Mouse (Mus musculus): ENCODE results near the gene Gsk3a. TPM values are rescaled to one million over a fixed set of nuclear protein-coding genes. Genes with fewer than 3 reads are reported as not detected.

Gene Gsk3a
- total RNA-seq, 2 experiments from 2014 or later, result 215 to 224 TPM

DNA sequence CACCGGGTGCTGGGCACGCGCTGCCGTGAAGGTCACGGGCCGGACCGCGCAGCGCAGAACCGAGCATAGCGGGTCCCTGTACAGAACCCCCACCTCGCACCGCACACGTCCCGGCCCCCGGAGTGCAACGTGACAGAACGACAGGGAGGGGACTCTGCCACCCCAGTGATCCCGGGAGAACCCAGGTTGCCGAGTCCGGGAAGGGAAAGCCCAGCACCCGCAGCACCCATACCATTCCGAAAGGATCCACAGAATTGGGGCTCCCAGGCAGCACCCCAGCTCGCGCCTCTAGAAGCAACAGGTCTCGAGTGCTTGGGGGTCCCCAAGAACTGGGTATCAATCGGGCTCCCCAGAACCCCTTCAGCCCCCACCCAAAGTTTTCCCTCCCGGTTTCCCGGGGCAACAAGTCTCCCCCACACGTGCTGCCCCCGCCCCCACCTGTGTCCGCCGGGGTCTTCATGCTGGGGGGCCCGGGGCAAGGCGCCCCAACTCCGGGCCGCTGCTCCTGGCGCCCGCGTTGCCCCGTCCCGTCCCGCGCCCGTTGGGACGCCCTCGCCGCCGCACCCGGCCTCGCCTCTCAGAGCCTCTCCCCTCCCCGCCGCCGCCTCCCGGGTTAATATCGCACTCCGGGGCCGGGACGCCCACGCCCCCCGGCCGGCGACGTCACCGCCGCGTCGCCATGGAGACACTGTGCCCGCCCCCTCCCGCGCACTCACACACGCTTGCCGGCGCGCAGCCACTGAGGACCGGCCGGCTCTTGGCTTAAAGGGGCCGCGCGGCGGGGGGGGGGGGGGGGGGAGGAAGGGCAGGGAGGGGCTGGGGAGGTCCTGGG is 12.7 kb upstream of the Gsk3a start, which contains the start of gene Erf:
TSS of gene Erf (minus strand) at position 621 of the 832 bp plus-strand sequence.
- DNase-seq (ENCODE audit: low spot score in 2 of 2), result peak; percentile 94 to 96

DNA sequence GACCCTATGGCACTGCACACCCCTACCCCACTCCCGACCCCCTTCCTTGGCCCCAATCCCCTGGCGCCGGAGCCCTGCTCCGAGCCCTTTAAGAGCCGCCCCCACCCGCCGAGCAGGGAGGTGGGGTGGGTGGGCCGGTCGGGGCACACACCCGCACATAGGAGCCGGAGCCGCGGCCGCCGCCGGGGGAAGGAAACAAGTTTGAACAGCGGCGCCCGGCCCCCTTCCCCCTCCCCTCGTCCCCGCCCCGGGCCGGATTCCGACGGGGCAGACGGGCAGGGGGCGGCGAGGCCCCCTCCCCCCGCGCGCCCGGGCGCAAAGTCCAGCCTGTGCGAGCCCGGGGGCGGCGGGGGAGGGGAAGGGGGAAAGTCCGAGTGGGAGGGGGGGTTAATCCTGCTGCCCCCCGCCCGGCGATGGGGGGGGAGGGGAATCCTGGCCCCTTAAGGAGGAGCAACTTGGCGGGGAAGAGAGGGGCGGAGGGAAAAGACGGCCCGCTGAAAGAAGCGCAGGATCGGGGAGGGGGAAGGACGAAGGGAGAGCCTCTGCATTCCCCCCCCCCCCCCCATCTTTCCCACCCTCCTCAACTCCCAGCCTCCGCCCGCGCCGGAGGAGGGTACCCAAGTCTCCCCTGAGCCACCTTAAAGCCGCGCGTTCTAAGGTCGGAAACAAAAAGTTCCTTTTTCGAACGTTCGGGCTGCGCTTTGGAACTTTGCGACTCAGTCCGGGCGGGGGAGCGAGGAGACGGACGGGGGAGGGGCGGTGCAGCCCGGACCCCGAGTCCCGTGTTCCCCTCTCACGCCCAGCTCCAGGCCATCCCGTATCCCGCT is 11.9 kb upstream of the Gsk3a start:
- peak; percentile 57 to 71 for DNase-seq (ENCODE audit: low spot score in 2 of 2)

GRCm38 (mm10) chr7:25248846-25249313 is 11.2 kb upstream of the Gsk3a start:
- DNase-seq (ENCODE audit: low spot score in 2 of 2), result no peak

DNA sequence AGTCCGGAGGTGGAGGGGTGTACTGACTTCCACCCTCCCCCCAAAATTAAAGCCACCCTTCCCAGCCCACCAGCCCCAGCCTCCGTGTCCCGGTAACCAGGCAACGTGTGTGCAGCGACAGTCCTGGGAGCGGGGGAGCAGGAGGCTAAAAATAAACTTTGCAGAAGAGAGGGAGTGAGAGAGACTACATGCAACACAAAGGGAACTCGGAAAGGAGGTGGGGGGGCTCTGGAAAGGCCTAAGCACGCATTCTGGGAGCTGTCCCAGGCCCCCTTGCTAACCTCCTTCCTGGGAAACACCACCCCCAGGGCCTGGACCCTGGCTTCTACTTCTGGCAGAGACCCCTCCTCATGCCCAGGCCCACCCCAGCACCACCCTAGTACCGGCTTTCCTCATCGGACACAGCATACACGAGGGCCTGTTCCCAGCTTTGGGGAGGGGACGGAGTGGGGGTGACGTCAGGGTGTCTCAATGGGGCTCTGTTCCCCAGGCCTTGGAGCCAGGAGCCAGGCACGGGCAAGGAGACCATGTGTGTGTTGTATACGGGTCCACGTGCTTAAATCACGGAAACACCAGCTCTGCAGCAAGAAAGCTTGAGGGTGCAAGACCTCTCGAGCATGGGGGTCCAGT is 10.5 kb upstream of the Gsk3a start:
- peak; percentile 74 to 85 for DNase-seq (ENCODE audit: low spot score in 2 of 2)

DNA sequence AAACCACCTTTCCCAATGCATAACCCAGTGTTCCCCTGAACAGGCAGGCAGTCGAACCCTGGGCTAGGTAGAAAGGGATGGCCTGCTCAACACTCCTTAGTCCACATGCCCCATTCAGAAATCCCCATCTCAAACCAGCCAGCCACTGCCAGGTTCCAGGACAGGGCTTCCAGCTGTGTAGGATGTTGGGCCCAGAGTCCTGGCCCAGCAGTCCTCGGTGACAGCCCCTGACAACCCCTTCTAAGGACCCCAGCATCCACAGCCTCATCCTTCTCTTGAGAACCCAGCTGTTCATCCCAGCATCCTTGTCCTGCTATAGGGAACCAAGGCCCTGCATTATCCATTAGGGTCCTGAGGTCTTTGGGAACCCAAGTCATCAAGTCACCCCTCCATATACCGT is 9.8 kb upstream of the Gsk3a start:
- DNase-seq (ENCODE audit: low spot score in 2 of 2), result no peak

DNA sequence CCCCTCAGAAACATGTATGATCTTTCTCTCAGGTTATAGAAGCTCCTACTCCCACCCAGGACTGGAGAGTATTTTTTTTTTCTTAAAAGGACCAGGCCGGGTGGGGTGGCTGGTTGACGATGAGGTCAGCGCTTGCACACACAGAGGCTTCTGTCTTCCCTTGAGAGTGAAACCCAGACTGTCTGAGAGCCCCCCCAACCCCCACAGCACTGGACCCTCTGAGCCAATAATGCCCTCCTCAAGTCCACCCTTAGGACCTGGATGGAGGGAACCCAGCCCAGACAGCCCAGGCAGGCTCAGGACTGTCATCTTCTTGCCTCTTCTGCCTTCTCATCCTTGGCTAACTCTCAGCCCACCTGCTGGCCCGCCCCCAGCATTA is 9.1 kb upstream of the Gsk3a start:
- no peak for DNase-seq (ENCODE audit: low spot score in 2 of 2)

DNA sequence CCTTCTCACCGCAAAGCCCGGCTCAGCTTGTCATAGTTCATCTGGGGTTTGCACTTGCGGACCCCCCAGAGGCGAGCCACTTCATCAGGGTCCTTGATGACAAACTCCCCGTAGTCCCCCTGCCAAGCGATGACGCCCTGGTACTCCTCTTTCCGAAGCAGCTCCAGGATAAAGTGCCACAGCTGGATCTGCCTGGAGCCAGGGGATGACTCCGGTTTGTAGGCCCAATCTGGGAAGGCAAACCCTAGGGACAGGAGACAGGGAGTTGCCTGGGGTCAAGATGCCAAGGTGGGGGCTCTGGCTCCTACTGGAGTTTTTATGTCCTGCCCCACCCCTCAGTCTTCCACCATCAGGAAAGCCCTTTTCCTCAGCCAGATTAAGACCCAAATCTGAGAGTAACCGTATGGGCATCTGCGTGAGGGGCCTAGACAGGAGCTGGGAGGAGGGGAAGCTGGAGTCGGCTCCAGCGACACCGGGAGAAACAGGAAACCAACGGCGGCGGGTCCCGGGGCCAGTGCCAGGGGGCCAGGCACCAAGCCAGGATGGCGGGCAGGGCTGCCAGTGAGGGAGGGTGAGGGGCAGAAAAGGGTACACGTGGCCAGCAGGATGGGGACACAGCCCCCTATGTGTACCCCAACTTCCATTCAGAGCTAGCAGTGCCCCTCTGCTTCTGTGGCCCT is 8.6 kb upstream of the Gsk3a start:
- DNase-seq (ENCODE audit: low spot score in 2 of 2), result peak; percentile 61 to 68

DNA sequence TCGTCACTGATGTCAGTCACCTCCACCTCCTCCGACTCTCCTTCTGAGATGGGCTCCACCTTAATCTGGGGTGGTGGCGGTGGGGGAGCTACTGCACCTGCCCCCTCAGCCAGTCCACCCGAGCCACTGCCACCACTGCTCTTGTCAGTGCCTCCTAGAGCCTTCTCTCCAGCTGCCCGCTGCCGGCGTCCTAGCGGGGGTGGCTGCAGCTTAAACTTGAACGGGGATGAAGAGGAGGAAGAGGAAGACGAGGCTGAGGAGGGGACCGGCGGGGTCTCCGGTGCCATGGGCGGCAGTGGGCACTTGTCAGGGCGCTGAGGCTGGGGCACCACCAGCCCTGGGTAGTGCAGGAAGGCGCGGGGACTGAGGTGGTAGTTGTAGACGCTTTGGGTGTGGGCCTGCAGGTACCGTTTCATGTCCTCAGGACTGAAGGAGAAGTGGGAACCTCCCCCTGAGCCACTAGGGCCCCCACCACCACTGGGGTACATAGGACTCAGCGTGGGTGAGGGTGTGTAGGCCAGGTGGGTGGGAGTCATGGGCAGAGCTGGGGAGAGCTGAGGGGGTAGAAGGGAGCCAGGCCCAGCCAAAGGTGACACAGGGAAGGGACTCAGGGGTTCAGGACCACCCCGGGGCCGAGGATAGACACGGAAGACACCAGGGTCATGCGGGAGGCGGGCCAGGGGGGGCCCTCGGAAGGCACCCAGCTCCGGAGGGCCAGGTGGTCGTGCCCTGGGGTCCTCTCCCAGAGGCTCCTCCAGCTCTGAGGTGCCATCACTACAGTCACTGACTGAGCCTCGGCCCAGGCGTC is 7.1 kb upstream of the Gsk3a start:
- DNase-seq (ENCODE audit: low spot score in 2 of 2), result peak in 1 of 2 experiments; percentile 53

- DNase-seq (ENCODE audit: low spot score in 2 of 2), result no peak
Measured at GRCm38 (mm10) chr7:25243361-25243760, 5.7 kb upstream of the Gsk3a start.

DNA sequence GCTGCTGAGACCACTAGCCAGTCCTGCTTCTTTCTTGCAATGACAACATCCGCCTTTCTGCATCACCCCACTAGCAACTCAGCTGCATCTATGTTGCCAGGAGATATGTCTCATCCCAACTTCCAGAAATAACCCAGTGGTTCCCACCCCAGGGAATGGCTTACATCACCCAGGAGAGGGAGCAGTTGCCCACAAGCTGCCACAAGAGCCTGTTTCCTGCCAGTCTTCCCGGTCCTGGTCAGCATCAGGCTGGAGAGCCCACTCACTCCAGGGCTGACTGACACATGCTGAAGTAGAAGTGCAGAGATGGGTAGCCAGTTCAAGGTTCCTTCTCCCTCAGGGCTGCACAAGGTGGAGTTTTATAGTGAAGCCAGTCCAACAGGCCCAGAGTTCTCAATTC is 3.4 kb upstream of the Gsk3a start:
- peak; percentile 76 to 84 for DNase-seq (ENCODE audit: low spot score in 2 of 2)

DNA sequence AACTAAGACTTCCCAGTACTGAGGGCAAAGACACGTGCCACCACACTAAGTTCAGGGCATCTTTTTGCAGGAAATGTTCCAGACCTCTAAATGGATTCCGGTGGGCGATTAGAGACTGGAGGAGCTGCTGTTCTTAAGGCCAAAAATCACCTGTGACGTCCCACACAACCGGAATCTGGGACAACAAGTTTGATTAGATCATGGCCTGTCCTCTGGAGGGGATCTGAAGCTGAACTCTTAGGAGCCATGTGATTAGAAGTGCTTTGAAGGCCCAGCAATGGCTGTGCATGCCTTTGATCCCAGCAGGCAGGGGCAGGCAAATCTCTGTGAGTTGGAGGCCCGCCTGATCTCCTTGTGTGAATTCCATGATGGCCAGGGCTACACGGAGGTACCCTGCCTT is 3.0 kb upstream of the Gsk3a start:
- DNase-seq (ENCODE audit: low spot score in 2 of 2), result no peak

- DNase-seq (ENCODE audit: low spot score in 2 of 2), result peak; percentile 83 to 87
Measured at GRCm38 (mm10) chr7:25238829-25239623, 1.4 kb upstream of the Gsk3a start.

DNA sequence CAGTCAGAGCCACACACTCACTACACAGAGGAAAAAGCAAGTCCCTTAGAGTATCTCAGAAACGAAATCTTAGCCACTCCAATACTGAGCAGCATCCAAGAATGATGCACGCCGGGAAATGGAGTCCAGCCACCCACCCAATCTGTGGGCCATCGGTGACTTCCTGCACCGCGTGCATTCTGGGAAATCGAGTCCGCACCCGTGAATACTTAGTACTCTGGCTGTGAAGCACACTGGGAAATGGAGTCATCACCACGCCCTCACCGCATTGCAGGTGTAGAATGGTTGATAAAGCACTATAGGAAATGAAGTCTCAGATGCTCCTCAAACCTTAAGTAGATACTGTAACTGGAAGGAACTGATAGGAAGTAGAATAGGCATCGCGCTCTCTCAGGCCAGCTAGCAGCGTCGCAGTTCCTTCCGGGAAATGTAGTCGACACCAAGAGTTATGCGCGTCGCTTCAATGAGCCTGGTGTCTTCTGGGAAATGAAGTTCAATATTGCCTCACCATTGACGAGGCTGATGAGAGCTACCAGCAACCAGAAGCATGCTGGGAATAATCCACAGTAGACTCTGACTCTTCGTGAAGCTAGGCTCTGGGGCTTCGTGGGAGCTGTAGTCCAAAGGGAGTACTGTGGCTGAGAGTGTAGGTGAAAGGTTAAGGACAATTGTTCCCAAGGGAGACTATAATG is 510 bp upstream of the Gsk3a start:
- DNase-seq (ENCODE audit: low spot score in 2 of 2), result peak; percentile 92 to 96

DNA sequence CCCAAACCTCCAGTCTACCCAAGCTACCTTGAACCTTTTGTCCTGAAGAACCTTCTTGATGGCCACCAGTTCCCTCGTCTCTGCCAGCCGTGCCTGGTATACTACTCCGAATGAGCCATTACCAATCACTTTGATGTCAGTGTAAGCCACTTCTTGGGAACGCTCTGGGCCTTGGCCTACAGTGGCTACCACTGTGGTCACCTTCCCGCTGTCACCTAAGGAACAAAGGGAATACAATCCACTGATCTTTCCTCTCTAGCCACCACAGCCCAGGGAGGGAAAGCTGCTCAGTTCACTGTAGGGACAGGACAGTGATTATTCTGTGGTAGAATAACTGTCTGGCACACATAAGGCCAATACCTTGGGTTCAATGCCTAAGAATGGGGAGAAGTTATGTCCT is 2.1 kb downstream of the Gsk3a start:
- no peak for DNase-seq (ENCODE audit: low spot score in 2 of 2)

- no peak for DNase-seq (ENCODE audit: low spot score in 2 of 2)
Measured at GRCm38 (mm10) chr7:25233061-25233460, 4.6 kb downstream of the Gsk3a start.

DNA sequence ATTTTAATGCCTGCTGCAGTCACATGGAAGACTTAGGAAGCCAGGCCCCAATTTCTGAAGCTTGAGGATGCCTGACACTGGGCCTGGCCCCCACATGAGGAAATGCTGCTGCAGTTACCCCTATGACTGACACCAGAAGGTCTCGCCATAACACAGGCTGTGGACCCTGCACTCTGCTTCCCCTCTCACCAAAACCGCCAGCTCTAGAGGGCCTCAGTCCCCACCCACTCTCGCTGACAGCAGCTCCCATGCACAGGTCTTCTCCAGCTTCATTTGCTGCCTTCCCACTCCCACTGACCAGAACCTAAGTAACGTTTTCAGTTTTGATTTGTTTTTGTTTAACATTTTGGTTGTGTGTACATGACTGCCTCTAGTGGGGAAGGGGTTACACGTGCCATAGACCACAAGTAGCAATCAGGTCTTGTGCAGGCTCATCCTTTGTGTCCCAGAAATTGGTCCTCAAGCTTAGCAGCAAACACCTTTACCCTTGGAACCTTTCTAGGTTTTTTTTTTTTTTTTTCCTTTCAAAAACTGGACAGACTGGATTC is 5.5 kb downstream of the Gsk3a start:
- DNase-seq (ENCODE audit: low spot score in 2 of 2), result no peak

DNA sequence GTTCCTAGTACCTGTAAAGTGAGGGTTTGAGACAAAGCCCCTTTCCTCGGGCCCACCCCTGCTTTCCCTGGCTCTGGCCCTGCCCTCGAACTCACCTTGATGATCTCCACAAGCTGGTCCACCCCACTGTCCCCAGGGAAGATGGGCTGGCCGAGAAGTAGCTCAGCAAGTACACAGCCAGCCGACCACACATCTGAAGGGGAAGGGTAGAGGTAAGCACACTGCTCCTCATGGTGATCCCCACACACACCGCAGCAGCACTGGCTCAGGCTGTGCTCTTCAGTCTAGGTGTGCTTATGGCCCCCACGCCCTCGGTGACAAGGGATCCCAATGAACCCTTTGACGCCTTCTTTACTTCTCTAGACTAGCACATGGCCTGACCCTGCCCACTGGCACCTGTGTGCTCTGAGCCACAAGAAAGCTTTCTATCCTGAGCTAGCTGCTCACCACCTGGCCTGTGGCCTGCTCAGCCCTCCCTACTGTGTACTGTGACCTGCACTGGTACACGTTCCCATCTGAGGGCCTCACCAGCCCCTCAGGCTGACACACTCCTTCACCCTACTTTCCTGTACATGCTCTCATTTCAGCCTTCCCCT is 6.9 kb downstream of the Gsk3a start:
- DNase-seq (ENCODE audit: low spot score in 2 of 2), result no peak

All from left cerebral cortex, adult 18-20 months (tissue).